Mouse (Mus musculus) heart, postnatal 25 days (tissue): ENCODE measurements around the gene Dars. TPM values are rescaled to one million over a fixed set of nuclear protein-coding genes. Genes with fewer than 3 reads are reported as not detected.
"Not testable (repeated sequence)": the region's sequence is repeated elsewhere in the genome, so short reads cannot be mapped to it uniquely, and the experiment has no call there.

Experiments used
- DNase-seq: peaks from one replicate; pipeline ENCODE4 v3.0.0; 2022; ENCODE audit warnings: low spot score
- intact Hi-C: fragments of 180-260 bp; cut with DNase I; formaldehyde crosslinking; loops from one replicate; pipeline ENCODE4 v1.15.1; 2025
- total RNA-seq, 2 experiments: library from RNA; stranded (reverse); gene quantifications; 2 replicates each; pipeline ENCODE4 v1.2.3; 2021

Gene Dars
- total RNA-seq, 2 experiments from 2014 or later, result 61.0 to 63.0 TPM

- DNase-seq, result no peak
These were observed 58.1 kb downstream of the Dars start for GRCm38 (mm10) chr1:128358916-128359553.

GRCm38 (mm10) chr1:128358276-128358675, 58.9 kb downstream of the Dars start:
- intact Hi-C loops, result no loop called here
- no peak for DNase-seq

More at GRCm38 (mm10) chr1:128358916-128359553, 58.1 kb downstream of the Dars start:
- intact Hi-C loops, result no loop called here

GRCm38 (mm10) chr1:128357452-128357851, 59.7 kb downstream of the Dars start:
- intact Hi-C loops, result no loop called here
- no peak for DNase-seq

GRCm38 (mm10) chr1:128353092-128353491, 64.1 kb downstream of the Dars start:
- intact Hi-C loops, result no loop called here
- no peak for DNase-seq

- intact Hi-C loops, result no loop called here
- DNase-seq, result no peak
These were observed 72.9 kb downstream of the Dars start for GRCm38 (mm10) chr1:128344232-128344631.

- no peak for DNase-seq
- intact Hi-C loops, result no loop called here
These were observed 79.4 kb downstream of the Dars start for GRCm38 (mm10) chr1:128337708-128338320.

GRCm38 (mm10) chr1:128330313-128330712, 86.9 kb downstream of the Dars start:
- intact Hi-C loops, result no loop called here
- no peak for DNase-seq

- no peak for DNase-seq
- intact Hi-C loops, result no loop called here
These were observed 89.0 kb downstream of the Dars start, which contains the start of gene Lct for GRCm38 (mm10) chr1:128328218-128328617. TSS of gene Lct (minus strand) at chr1:128328318.

GRCm38 (mm10) chr1:128327165-128327564, 90.0 kb downstream of the Dars start:
- intact Hi-C loops, result no loop called here
- DNase-seq, result no peak

GRCm38 (mm10) chr1:128324776-128325175, 92.4 kb downstream of the Dars start:
- no peak for DNase-seq
- intact Hi-C loops, result no loop called here

GRCm38 (mm10) chr1:128323026-128323643, 94.0 kb downstream of the Dars start:
- no peak for DNase-seq
- intact Hi-C loops, result no loop called here

GRCm38 (mm10) chr1:128319266-128319665, 97.9 kb downstream of the Dars start:
- DNase-seq, intact Hi-C loops: not testable (repeated sequence)

GRCm38 (mm10) chr1:128314665-128315064, 102.5 kb downstream of the Dars start:
- no peak for DNase-seq
- intact Hi-C loops, result no loop called here

Other genes starting within 250 kb of the Dars start
- gene Ubxn4, start 173.4 kb downstream of the Dars start, total RNA-seq, result 10 to 100 TPM; 33.4 to 37.6 TPM
- not detected for gene Lct, start 89.0 kb downstream of the Dars start, total RNA-seq
- gene Mcm6, start 57.7 kb downstream of the Dars start, total RNA-seq, result 1 to 10 TPM; 6.3 to 6.4 TPM
- gene Cxcr4, start 174.9 kb upstream of the Dars start, total RNA-seq, result 10 to 100 TPM; 10.0 to 11.2 TPM